Mouse (Mus musculus): ENCODE results near the gene Arhgef17.

DNA sequence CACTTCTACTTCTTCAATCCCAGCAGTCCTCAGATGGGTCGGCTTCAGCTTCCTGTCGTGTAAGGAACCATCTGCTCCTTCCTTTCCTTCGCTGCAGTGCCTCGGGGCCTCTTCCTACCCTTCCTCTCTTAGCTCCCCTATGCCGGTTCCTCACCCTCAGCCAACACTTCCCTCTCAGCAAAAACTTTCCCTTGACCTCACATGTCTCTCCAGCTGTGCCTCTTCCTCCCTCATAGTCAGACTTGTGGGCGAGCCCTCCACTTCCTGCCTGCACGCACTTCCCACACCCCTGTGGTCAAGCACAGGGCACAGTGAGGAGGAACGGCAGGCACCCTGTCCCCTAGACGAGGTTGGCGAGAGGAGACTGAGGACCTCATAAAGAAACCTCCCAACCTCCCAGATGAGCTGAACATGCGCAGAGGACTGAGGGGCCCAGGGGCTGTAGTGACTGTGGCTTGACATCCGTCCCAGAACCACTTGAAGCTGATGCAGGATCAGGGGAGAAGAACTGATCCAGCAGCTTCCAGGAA lies 18.6 kb upstream of the Arhgef17 start:
- TF ChIP-seq CTCF (conservative IDR thresholded peaks at IDR 0.05; ENCODE audit: low read length) (no peak), POU5F1 (IDR thresholded peaks at IDR 0.05; ENCODE audit: borderline replicate concordance, low read length) (no peak)

Measured in E14TG2a.4 (cell line).